Mouse (Mus musculus) erythroblast, embryonic 14.5 days (primary cell): ENCODE results near the gene Dnajc8.

Experiments
- GATA1 ChIP-seq: IDR thresholded peaks from 2 replicates; pipeline ENCODE4 v1.6.1; 2012; ENCODE audit warnings: low read length, inconsistent platforms, mixed read lengths
- TAL1 ChIP-seq: IDR thresholded peaks from 3 replicates; pipeline ENCODE4 v1.6.1; 2012; ENCODE audit warnings: low read length, inconsistent platforms, mixed read lengths

GRCm38 (mm10) chr4:132529344-132529743 lies 6.0 kb upstream of the Dnajc8 start:
- TF ChIP-seq TAL1 (no peak), GATA1 (no peak)
